Mouse (Mus musculus) testis, adult 2 months (tissue): Measurements from ENCODE around the gene Usp7.

Experiments
- CTCF ChIP-seq: fragments of 200-500 bp; IDR thresholded peaks from 2 replicates; pipeline ENCODE4 v1.5.1; 2012; ENCODE audit warnings: low read depth, mild to moderate bottlenecking, inconsistent platforms, low read length, moderate library complexity; ENCODE audit not compliant: control insufficient read depth, insufficient read depth, insufficient replicate concordance
- POLR2A ChIP-seq: fragments of 200-500 bp; IDR thresholded peaks from 2 replicates; pipeline ENCODE4 v1.6.1; 2012; ENCODE audit warnings: low read depth, mild to moderate bottlenecking, inconsistent platforms, low read length, moderate library complexity; ENCODE audit not compliant: control insufficient read depth

DNA sequence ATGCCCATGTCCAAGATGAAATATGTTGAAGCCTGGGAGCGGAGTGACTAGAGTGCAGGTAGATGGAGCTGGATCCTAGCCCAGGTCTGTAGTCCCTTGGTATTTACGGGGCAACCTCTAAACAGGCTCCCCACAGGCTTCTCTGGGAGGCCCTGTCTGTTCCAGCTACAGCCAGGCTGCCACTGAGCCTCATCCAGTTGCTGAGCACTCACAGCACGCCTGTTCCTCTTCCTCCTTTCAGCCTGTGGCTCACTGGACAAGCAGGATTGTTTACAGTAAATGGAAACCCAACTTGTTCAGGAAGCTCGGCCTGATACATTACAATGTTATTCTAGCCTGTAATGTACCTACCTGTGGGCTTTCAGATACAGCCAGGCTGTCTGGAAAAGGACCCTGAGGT, 23.5 kb downstream of the Usp7 start:
- no peak for TF ChIP-seq CTCF
- TF ChIP-seq POLR2A, result no peak
